Comparison of ENCODE assay signal across 8 mouse cellular contexts in genomic region chr7:40899376-40900265, GRCm38 (mm10). TPM values are rescaled to one million over a fixed set of nuclear protein-coding genes. Genes with fewer than 3 reads are reported as not detected.
DNase-seq lines count a peak whose midpoint lies in the region; ATAC-seq lines count a peak whose summit lies in the region.

No protein-coding gene starts in this region.

- peak overlapping the region; percentile 73 for H3K27ac ChIP-seq in hindbrain, embryonic 15.5 days (replicated peaks)
- no peak overlapping the region for H3K27ac ChIP-seq in liver, embryonic 16.5 days (ENCODE audit: low read length)
- no peak overlapping the region for H3K27ac ChIP-seq in stomach, embryonic 16.5 days (ENCODE audit: low read length)

- peak; percentile 24; the same call in 1 of the 2 replicates for ATAC-seq in hindbrain, embryonic 15.5 days (ENCODE audit: low FRiP score, low read depth)
- ATAC-seq in liver, embryonic 16.5 days (ENCODE audit: low read depth), result no peak
- 0 out of 2 replicates have a peak, but pooled peaks have one; percentile 5 for ATAC-seq in stomach, embryonic 16.5 days (ENCODE audit: insufficient read depth, low FRiP score)

- H3K27me3 ChIP-seq in hindbrain, embryonic 15.5 days, result 0 out of 2 replicates have a peak, but pooled peaks cover 4% of the 10 kb centered on the region
- H3K27me3 ChIP-seq in liver, embryonic 16.5 days (ENCODE audit: control insufficient read depth, insufficient read depth, low read depth, low read length), result peaks cover 60% of the 10 kb centered on the region
- peaks cover 72% of the 10 kb centered on the region for H3K27me3 ChIP-seq in stomach, embryonic 16.5 days (ENCODE audit: control insufficient read depth, insufficient read depth, low read length)

- H3K9me3 ChIP-seq in hindbrain, embryonic 15.5 days, result no peaks in the 10 kb centered on the region
- H3K9me3 ChIP-seq in liver, embryonic 16.5 days (replicated peaks; ENCODE audit: control insufficient read depth, low read length), result no peaks in the 10 kb centered on the region
- H3K9me3 ChIP-seq in stomach, embryonic 16.5 days (replicated peaks; ENCODE audit: control insufficient read depth, low read length), result no peaks in the 10 kb centered on the region

- H3K36me3 ChIP-seq in hindbrain, embryonic 15.5 days, result no peaks in the 10 kb centered on the region
- H3K36me3 ChIP-seq in liver, embryonic 16.5 days (ENCODE audit: control insufficient read depth, insufficient read depth), result no peaks in the 10 kb centered on the region
- H3K36me3 ChIP-seq in stomach, embryonic 16.5 days (ENCODE audit: control insufficient read depth, insufficient read depth, low read length), result no peaks in the 10 kb centered on the region

- peak overlapping the region; percentile 77 for H3K4me3 ChIP-seq in hindbrain, embryonic 15.5 days
- no peak overlapping the region; the same call in 1 of the 2 replicates for H3K4me3 ChIP-seq in liver, embryonic 16.5 days (ENCODE audit: low read depth, low read length)
- peak overlapping the region; percentile 49 for H3K4me3 ChIP-seq in stomach, embryonic 16.5 days (replicated peaks; ENCODE audit: low read length)

- H3K4me1 ChIP-seq in hindbrain, embryonic 15.5 days (replicated peaks), result peaks cover 53% of the 10 kb centered on the region
- H3K4me1 ChIP-seq in liver, embryonic 16.5 days (ENCODE audit: control insufficient read depth, low read depth, low read length), result no peaks in the 10 kb centered on the region
- no peaks in the 10 kb centered on the region; the same call in 1 of the 2 replicates for H3K4me1 ChIP-seq in stomach, embryonic 16.5 days (ENCODE audit: control insufficient read depth, insufficient read depth, low read length)

- H3K4me2 ChIP-seq in hindbrain, embryonic 15.5 days, result peak overlapping the region; percentile 95
- peak overlapping the region; percentile 20; the same call in 1 of the 2 replicates for H3K4me2 ChIP-seq in liver, embryonic 16.5 days (ENCODE audit: low read depth, low read length)
- H3K4me2 ChIP-seq in stomach, embryonic 16.5 days (ENCODE audit: low read depth, low read length), result peak overlapping the region; percentile 91

- peak; percentile 39 to 48 for DNase-seq in cerebellum, postnatal 10 days
- DNase-seq in cerebellum, adult 8-10 months, result no peak
- peak; percentile 12 for DNase-seq in ovary, postnatal 36 days (ENCODE audit: low spot score)
- no peak for DNase-seq in ovary, adult 18-20 months (ENCODE audit: low spot score)
- no peak for DNase-seq in urinary bladder, postnatal 10 days (ENCODE audit: low spot score)

- under 1% methylated on average over 61 of the region's 61 CpGs for WGBS in hindbrain, embryonic 15.5 days
- WGBS in liver, embryonic 16.5 days (ENCODE audit: insufficient replicate concordance), result 2% methylated on average over 61 of the region's 61 CpGs
- under 1% methylated on average over 61 of the region's 61 CpGs for WGBS in stomach, embryonic 16.5 days

- peak overlapping the region; percentile 73 for H3K9ac ChIP-seq in hindbrain, embryonic 15.5 days
- H3K9ac ChIP-seq in liver, embryonic 16.5 days (ENCODE audit: low read depth, low read length), result no peak overlapping the region
- H3K9ac ChIP-seq in stomach, embryonic 16.5 days (ENCODE audit: low read length), result peak overlapping the region; percentile 11; the same call in 1 of the 2 replicates

RNA-seq across cellular contexts. Expression of gene Vstm2b, which starts 1.5 kb away (rescaled TPM):
- polyA plus RNA-seq in hindbrain, embryonic 15.5 days (2015; fragmentation: Nextera tagmentation; extraction: Ambion mirVana), result 32.6 and 34.3 TPM in 2 replicates
- polyA plus RNA-seq in liver, embryonic 16.5 days (2015; fragmentation: Nextera tagmentation; extraction: Ambion mirVana), result not detected in 2 replicates
- 0.62 and 0.80 TPM in 2 replicates for polyA plus RNA-seq in stomach, embryonic 16.5 days (2015; fragmentation: Nextera tagmentation; extraction: Ambion mirVana)

Comparison
In these comparisons a context has a peak if more than half of its experiments do, and no peak if none do; other contexts are left out.
1. DNase-seq: peak in cerebellum, postnatal 10 days (2 of 2) and ovary, postnatal 36 days (single experiment); none in cerebellum, adult 8-10 months (single experiment), ovary, adult 18-20 months (single experiment) and urinary bladder, postnatal 10 days (single experiment).
2. H3K4me2 ChIP-seq: peak in every context shown above with its lines; median percentile 95 in hindbrain, embryonic 15.5 days; 91 in stomach, embryonic 16.5 days; 20 in liver, embryonic 16.5 days.
3. RNA of gene Vstm2b, which starts 1.5 kb away (polyA plus RNA-seq): 32.6 to 34.3 TPM in hindbrain, embryonic 15.5 days; 0.62 to 0.80 TPM in stomach, embryonic 16.5 days and not detected in liver, embryonic 16.5 days; every median in the first group is over 10 times any median in the second.